Mouse (Mus musculus) kidney, postnatal 0 days (tissue): Measurements from ENCODE around the gene Camsap1. TPM values are rescaled to one million over a fixed set of nuclear protein-coding genes. Genes with fewer than 3 reads are reported as not detected.

Experiments used
- ATAC-seq: fragments of 200-750 bp; cut with Nextera tagmentation; replicated peaks from 2 replicates; pipeline ENCODE4 v1.8.0; 2017; ENCODE audit warnings: low read depth, moderate number of reproducible peaks, moderate TSS enrichment, moderate library complexity; ENCODE audit not compliant: low FRiP score
- DNase-seq: peaks from one replicate; pipeline ENCODE4 v3.0.0-alpha.2; 2016; ENCODE audit warnings: low spot score
- H3K27ac ChIP-seq: fragments of 300-500 bp; sonication (generic); 2 replicates; pipeline ENCODE4 v1.5.1; 2014; ENCODE audit warnings: mild to moderate bottlenecking
- H3K27me3 ChIP-seq: fragments of 300-500 bp; sonication (generic); 2 replicates; pipeline ENCODE4 v1.6.1; 2014; ENCODE audit warnings: low read length, mixed read lengths; ENCODE audit not compliant: insufficient read depth
- H3K36me3 ChIP-seq: fragments of 300-500 bp; sonication (generic); 2 replicates; pipeline ENCODE4 v1.6.1; 2014; ENCODE audit warnings: low read length, mixed read lengths; ENCODE audit not compliant: insufficient read depth
- H3K4me1 ChIP-seq: fragments of 300-500 bp; sonication (generic); replicated peaks from 2 replicates; pipeline ENCODE4 v1.6.1; 2014; ENCODE audit warnings: antibody characterized with exemption, low read length, mixed read lengths; ENCODE audit not compliant: insufficient read depth
- H3K4me2 ChIP-seq: fragments of 300-500 bp; sonication (generic); 2 replicates; pipeline ENCODE4 v1.6.1; 2014; ENCODE audit warnings: mild to moderate bottlenecking, low read length, moderate library complexity, mixed read lengths
- H3K4me3 ChIP-seq: fragments of 300-500 bp; sonication (generic); replicated peaks from 2 replicates; pipeline ENCODE4 v1.5.1; 2014; ENCODE audit warnings: low read depth, low read length
- H3K9ac ChIP-seq: fragments of 300-500 bp; sonication (generic); 2 replicates; pipeline ENCODE4 v1.6.1; 2014; ENCODE audit warnings: low read depth, low read length
- H3K9me3 ChIP-seq: fragments of 300-500 bp; sonication (generic); replicated peaks from 2 replicates; pipeline ENCODE4 v1.6.1; 2016; ENCODE audit warnings: low read length, inconsistent platforms, mixed read lengths
- CTCF ChIP-seq: IDR thresholded peaks from 2 replicates; pipeline ENCODE4 v1.5.1; 2016; ENCODE audit warnings: antibody characterized with exemption, low read depth, mild to moderate bottlenecking, moderate library complexity
- WGBS: fragments of 180-500 bp; shearing (Covaris S2); extraction: QIAGEN DNeasy Blood & Tissue Kit; methylation state at CpG from one replicate; pipeline ENCODE4 v1.1.7; 2014; 5-methylcytosine and 5-hydroxymethylcytosine counted together
- polyA plus RNA-seq: library from polyadenylated mRNA; unstranded; fragments of >200 nt; fragmentation: Nextera tagmentation; extraction: Ambion mirVana; gene quantifications from 2 replicates; pipeline ENCODE4 v1.2.1, GENCODE M21; 2015

Gene Camsap1
- polyA plus RNA-seq, 1 experiment from 2014 or later, result 9.1 TPM

GRCm38 (mm10) chr2:25914201-25914600 lies 68.9 kb downstream of the Camsap1 start:
- H3K4me3 ChIP-seq, result no peak overlapping the region
- 67% methylated on average over 4 of the region's 4 CpGs for WGBS

GRCm38 (mm10) chr2:25913247-25913646 lies 69.8 kb downstream of the Camsap1 start:
- no peak overlapping the region for H3K9ac ChIP-seq
- ATAC-seq (no peak), DNase-seq (peak; percentile 10)
- H3K27me3 ChIP-seq, result no peaks in the 10 kb centered on the region
- 52% methylated on average over 2 of the region's 2 CpGs for WGBS
- no peaks in the 10 kb centered on the region for H3K4me1 ChIP-seq
- no peak overlapping the region for H3K4me3 ChIP-seq
- no peak overlapping the region for H3K27ac ChIP-seq
- H3K36me3 ChIP-seq, result no peaks in the 10 kb centered on the region
- TF ChIP-seq CTCF, result peak; percentile 62
- no peak overlapping the region for H3K4me2 ChIP-seq
- H3K9me3 ChIP-seq, result no peaks in the 10 kb centered on the region

More at GRCm38 (mm10) chr2:25914201-25914600, 68.9 kb downstream of the Camsap1 start:
- no peaks in the 10 kb centered on the region for H3K36me3 ChIP-seq
- DNase-seq, result no peak
- ATAC-seq, result no peak
- H3K9ac ChIP-seq, result no peak overlapping the region
- no peaks in the 10 kb centered on the region for H3K27me3 ChIP-seq
- no peaks in the 10 kb centered on the region for H3K9me3 ChIP-seq
- no peaks in the 10 kb centered on the region for H3K4me1 ChIP-seq
- H3K27ac ChIP-seq, result no peak overlapping the region
- no peak overlapping the region for H3K4me2 ChIP-seq
- TF ChIP-seq CTCF, result no peak

GRCm38 (mm10) chr2:25909872-25910271 lies 73.2 kb downstream of the Camsap1 start:
- H3K36me3 ChIP-seq, result no peaks in the 10 kb centered on the region
- ATAC-seq (no peak), DNase-seq (no peak)
- no peak overlapping the region for H3K9ac ChIP-seq
- H3K4me3 ChIP-seq, result no peak overlapping the region
- WGBS, result 78% methylated on average over 12 of the region's 12 CpGs
- no peaks in the 10 kb centered on the region for H3K9me3 ChIP-seq
- H3K27me3 ChIP-seq, result no peaks in the 10 kb centered on the region
- no peak overlapping the region for H3K4me2 ChIP-seq
- H3K4me1 ChIP-seq, result no peaks in the 10 kb centered on the region
- no peak for TF ChIP-seq CTCF
- H3K27ac ChIP-seq, result no peak overlapping the region

GRCm38 (mm10) chr2:25898970-25899369 lies 84.1 kb downstream of the Camsap1 start:
- Histone ChIP-seq H3K9ac (no peak overlapping the region), H3K4me3 (no peak overlapping the region), H3K27ac (no peak overlapping the region), H3K36me3 (no peaks in the 10 kb centered on the region), H3K27me3 (no peaks in the 10 kb centered on the region), H3K4me1 (no peaks in the 10 kb centered on the region), H3K9me3 (no peaks in the 10 kb centered on the region), H3K4me2 (no peak overlapping the region)
- 76% methylated on average over 9 of the region's 9 CpGs for WGBS
- TF ChIP-seq CTCF, result no peak
- no peak for ATAC-seq
- no peak for DNase-seq

GRCm38 (mm10) chr2:25892440-25892839 lies 90.6 kb downstream of the Camsap1 start:
- peak; percentile 40; the same call in 1 of the 2 replicates for TF ChIP-seq CTCF
- H3K4me3 ChIP-seq, result no peak overlapping the region

GRCm38 (mm10) chr2:25888144-25888543 lies 94.9 kb downstream of the Camsap1 start:
- Histone ChIP-seq H3K4me2 (no peak overlapping the region), H3K9me3 (no peaks in the 10 kb centered on the region), H3K36me3 (no peaks in the 10 kb centered on the region), H3K4me3 (no peak overlapping the region), H3K27ac (no peak overlapping the region), H3K27me3 (no peaks in the 10 kb centered on the region), H3K9ac (no peak overlapping the region), H3K4me1 (no peaks in the 10 kb centered on the region)
- ATAC-seq, result no peak
- no peak for DNase-seq
- 63% methylated on average over 5 of the region's 5 CpGs for WGBS
- 0 out of 2 replicates have a peak, but pooled peaks have one; percentile 3 for TF ChIP-seq CTCF

More at GRCm38 (mm10) chr2:25892440-25892839, 90.6 kb downstream of the Camsap1 start:
- no peak for ATAC-seq
- Histone ChIP-seq H3K4me1 (no peaks in the 10 kb centered on the region), H3K4me2 (no peak overlapping the region), H3K9ac (no peak overlapping the region), H3K36me3 (no peaks in the 10 kb centered on the region), H3K27me3 (no peaks in the 10 kb centered on the region), H3K27ac (no peak overlapping the region), H3K9me3 (no peaks in the 10 kb centered on the region)
- no peak for DNase-seq
- 74% methylated on average over 7 of the region's 7 CpGs for WGBS

GRCm38 (mm10) chr2:25887226-25887625 lies 95.9 kb downstream of the Camsap1 start:
- H3K9ac ChIP-seq, result no peak overlapping the region
- H3K27ac ChIP-seq, result no peak overlapping the region
- ATAC-seq, result no peak
- no peaks in the 10 kb centered on the region for H3K9me3 ChIP-seq
- 62% methylated on average over 8 of the region's 8 CpGs for WGBS
- no peak overlapping the region for H3K4me3 ChIP-seq
- no peak overlapping the region for H3K4me2 ChIP-seq
- H3K4me1 ChIP-seq, result no peaks in the 10 kb centered on the region
- DNase-seq, result no peak
- no peaks in the 10 kb centered on the region for H3K36me3 ChIP-seq
- H3K27me3 ChIP-seq, result no peaks in the 10 kb centered on the region
- TF ChIP-seq CTCF, result no peak
